19 mouse cellular contexts compared by ENCODE assay signal in genomic region chr14:49592667-49593066, GRCm38 (mm10).
"Had no signal": no experiment of that assay in that cellular context is flagged by ENCODE, and none has a peak within 500 bp of the region (broad histone marks: within the 10 kb centered on the region; RNA-seq: fewer than 3 reads in every experiment).

No protein-coding gene starts in this region.

- H3K27me3 ChIP-seq: liver, embryonic 12.5 days; midbrain, embryonic 12.5 days; neural tube, embryonic 13.5 days; neural tube, embryonic 15.5 days had no signal

- H3K9ac ChIP-seq: liver, embryonic 12.5 days; liver, embryonic 14.5 days; midbrain, embryonic 12.5 days; neural tube, embryonic 13.5 days; neural tube, embryonic 15.5 days had no signal

- H3K4me3 ChIP-seq: liver, embryonic 12.5 days; midbrain, embryonic 10.5 days; midbrain, embryonic 12.5 days; myocyte; neural tube, embryonic 13.5 days; neural tube, embryonic 15.5 days had no signal

- H3K4me1 ChIP-seq: liver, embryonic 12.5 days; midbrain, embryonic 12.5 days; neural tube, embryonic 13.5 days; neural tube, embryonic 15.5 days had no signal

- DNase-seq: lung, postnatal 10 days; lung, postnatal 4 days; midbrain, embryonic 14.5 days; retina, postnatal 1 day; right cerebral cortex, adult 18-20 months; right cerebral cortex, postnatal 25 days; right cerebral cortex, postnatal 4 days; spleen, adult 18-20 months; thymus, adult 18-20 months; thymus, postnatal 14 days; thymus, postnatal 36 days had no signal

- H3K27ac ChIP-seq: liver, embryonic 12.5 days; liver, embryonic 14.5 days; midbrain, embryonic 10.5 days; midbrain, embryonic 12.5 days; neural tube, embryonic 13.5 days; neural tube, embryonic 15.5 days had no signal

- H3K36me3 ChIP-seq: liver, embryonic 12.5 days; midbrain, embryonic 10.5 days; midbrain, embryonic 12.5 days; neural tube, embryonic 13.5 days; neural tube, embryonic 15.5 days had no signal

- H3K4me2 ChIP-seq: liver, embryonic 12.5 days; midbrain, embryonic 12.5 days; neural tube, embryonic 13.5 days; neural tube, embryonic 15.5 days had no signal

- ATAC-seq: liver, embryonic 12.5 days; midbrain, embryonic 16.5 days had no signal

- H3K9me3 ChIP-seq: midbrain, embryonic 10.5 days; midbrain, embryonic 12.5 days; neural tube, embryonic 13.5 days; neural tube, embryonic 15.5 days had no signal
